Mouse (Mus musculus): Measurements from ENCODE around the gene Arhgap24.
"Not testable (repeated sequence)": the region's sequence is repeated elsewhere in the genome, so short reads cannot be mapped to it uniquely, and the experiment has no call there.

Arhgap24 gene

DNA sequence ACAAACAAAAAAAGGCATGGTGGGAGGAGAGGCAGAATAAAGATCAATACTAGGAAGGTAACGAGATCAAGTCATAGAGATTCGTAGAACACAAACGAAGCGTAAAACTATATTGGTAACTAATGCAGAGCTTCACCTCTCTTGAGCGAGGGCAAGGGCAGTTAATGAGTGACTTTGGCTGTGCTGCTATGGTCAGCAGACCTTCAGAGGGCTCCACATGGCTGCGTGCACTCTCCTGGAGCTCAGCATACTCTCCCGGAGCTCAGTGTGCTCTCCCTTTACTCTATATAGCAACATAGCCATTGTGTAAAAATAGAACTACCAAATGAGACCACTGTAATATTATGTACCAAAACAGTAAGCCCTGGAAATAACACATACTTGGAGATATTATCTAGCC lies 336.4 kb downstream of the Arhgap24 start:
- DNase-seq, result no peak

DNA sequence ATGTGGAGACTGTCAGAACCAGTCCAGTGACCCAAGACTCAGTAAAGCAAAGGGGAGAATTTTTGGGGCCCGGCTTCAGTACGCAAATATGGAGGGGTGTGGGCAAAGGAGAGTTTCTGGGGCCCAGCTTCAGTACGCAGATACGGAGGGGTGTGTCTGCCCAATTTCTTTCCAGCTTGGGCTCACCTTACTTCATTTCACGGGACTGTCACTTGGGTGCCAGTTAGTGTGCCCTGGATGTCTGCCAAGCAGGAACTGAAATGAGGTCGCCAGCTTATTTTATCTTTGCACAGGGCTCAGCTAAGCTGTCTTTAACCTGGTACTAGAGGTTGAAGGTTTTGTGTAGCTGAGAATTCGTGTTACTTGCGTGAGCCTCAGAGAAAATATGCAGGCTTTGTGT lies 344.3 kb downstream of the Arhgap24 start:
- no peak for DNase-seq

- no peak for DNase-seq
These were observed 357.9 kb downstream of the Arhgap24 start for GRCm38 (mm10) chr5:102839071-102839470.

- no peak for DNase-seq
These were observed 362.9 kb downstream of the Arhgap24 start for GRCm38 (mm10) chr5:102843934-102844709.

GRCm38 (mm10) chr5:102844731-102845598 lies 363.8 kb downstream of the Arhgap24 start:
- peak; percentile 71 for DNase-seq

GRCm38 (mm10) chr5:102845800-102846199 lies 364.6 kb downstream of the Arhgap24 start:
- no peak for DNase-seq

- DNase-seq, result no peak
These were observed 366.7 kb downstream of the Arhgap24 start for GRCm38 (mm10) chr5:102847859-102848258.

DNA sequence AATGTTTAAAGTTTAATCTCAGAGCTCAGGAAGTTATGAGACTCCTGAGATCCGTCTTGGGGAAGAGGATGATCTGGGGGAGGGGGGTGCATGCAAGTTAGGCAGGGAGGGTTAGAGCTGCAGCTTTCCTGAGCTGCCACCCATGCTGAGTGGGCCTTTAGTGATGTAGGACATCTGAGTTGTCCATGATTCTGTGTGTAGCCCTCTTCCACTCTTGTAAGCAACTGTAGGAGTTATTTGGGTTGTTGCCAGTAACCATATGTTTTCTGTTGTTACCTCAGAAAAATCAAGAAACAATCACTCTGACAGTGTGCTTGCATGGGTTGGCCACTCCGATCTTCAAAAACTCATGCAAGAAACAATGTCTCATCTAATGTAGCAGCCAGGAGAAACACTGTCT lies 370.6 kb downstream of the Arhgap24 start:
- no peak for DNase-seq

DNA sequence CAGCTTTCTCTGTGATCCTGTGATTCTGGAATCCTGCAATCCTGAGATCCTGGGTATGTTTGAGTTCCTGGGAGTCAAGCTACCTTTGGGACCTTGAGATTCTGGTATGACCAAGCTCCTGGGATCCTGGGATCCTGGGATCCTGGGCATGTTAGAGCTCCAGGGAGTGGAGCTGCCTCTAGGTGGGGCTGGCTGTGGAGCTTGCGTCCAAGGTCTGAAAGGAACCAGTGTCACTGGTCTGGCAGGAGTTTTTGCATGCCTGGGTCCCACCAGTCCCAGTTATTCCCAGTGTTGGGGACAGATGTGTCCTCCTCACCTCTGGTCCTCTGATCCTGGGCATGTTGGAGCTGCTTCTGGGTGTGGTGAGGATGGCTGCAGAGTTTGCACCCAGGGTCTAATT lies 372.6 kb downstream of the Arhgap24 start:
- no peak for DNase-seq

DNA sequence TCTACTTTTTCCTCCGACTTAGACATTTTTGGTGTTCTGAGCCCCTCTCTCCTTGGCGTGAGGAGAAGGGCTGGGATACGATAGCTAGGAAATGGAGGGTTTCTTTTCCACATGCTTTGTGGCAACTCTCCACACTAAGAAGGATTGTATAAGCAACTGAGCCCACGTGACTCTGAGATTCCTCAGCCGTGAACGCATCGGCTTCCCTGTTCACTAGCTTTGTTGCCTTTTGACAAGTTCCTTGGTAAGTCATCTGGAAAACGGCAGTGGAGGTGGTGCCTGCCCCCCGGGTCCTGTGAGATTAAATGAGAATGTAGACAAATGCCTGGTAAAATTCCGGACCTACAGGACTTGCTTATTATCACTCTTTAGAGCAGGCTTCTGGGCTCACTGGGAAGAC lies 374.6 kb downstream of the Arhgap24 start:
- DNase-seq, result no peak

DNA sequence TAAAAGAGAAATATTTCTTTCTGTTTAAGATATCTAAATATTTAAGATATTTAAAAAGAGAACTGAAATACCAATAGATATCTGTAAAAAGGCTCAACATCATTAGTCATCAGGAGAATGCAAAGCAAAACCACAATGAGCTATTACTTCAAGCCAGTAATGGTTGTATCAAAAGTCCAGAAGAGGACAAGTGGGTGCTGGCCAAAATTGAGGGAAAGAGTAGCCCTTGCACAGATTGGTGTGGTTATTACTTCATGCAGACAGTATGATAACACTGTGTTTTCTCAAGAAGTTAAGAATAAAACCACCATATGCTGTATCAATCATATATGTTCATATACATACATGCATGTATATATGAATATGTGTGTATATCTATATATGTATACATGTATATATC lies 376.9 kb downstream of the Arhgap24 start:
- DNase-seq, result no peak

DNA sequence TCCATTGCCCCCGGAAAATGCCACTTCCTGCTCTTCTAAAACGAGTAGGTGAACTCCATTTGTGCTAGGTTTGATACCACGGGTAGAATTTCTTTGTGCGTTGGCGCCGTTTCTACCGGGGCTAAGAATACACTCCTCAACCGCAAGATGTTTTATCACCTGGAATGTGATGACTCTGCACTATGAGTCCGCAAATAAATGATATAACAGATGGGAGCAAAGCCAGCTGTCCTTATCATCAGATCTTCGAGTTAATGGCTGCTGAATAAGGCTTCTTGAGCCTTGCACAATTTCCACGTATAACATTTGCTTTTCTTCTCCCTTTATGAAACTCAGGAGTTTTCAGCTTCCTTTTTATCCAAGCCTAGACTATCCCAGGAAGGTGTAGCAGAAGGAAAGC lies 378.6 kb downstream of the Arhgap24 start:
- no peak for DNase-seq

GRCm38 (mm10) chr5:102868196-102868595 lies 387.0 kb downstream of the Arhgap24 start:
- DNase-seq, result no peak

DNA sequence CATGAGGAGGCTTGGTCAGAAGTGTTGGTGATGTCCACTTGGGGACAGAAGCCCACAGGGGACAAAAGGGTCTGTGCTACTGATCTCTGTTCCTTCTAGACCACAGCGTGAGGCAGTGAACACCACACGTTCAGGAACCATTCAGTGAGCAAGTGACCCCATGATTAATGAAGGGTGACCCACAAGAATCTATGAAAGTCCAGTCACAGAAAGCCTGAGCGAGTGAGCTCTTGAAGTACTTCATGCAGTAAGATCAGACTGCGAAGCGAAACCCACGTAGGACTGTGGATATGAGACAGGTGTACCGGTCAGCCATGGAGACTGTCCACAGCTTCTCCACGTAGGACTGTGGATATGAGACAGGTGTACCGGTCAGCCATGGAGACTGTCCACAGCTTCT lies 391.8 kb downstream of the Arhgap24 start:
- DNase-seq, result not testable (repeated sequence)

DNA sequence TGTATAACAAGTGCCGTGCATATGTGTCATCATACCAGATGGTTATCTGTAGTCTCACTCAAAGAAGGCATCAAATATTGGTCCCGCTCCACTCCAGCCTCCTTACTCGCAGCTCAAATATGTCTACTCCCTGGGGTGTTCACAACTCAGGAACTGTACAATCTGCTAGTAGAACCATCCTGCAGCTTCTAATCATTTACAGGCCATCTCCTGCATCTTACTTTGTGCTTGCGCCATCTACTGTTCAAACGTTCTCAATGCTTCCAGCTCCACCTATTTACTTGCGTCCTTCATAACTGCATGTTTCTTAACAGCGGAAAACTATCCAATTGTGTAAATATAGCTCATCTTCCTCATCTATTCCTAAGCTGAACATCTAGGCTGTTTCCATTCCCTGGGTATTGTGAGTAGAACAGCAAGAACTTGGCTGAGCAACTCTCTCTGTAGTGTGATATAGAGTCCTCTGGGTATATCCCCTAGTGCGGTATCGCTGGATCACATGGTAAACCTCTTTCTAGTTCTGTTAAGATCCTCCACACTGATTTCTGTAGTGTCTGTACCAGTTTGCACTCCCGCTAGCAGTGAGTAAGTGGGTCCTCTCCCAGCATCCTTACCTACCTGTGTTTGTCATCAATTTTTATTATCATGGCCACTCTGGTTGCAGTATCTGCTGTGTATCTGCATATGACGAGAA lies 393.6 kb downstream of the Arhgap24 start:
- peak; percentile 33 for DNase-seq

GRCm38 (mm10) chr5:102875628-102876027 lies 394.4 kb downstream of the Arhgap24 start:
- no peak for DNase-seq

- no peak for DNase-seq
These were observed 407.4 kb downstream of the Arhgap24 start for GRCm38 (mm10) chr5:102888482-102889162.

- DNase-seq, result no peak
These were observed 407.9 kb downstream of the Arhgap24 start for GRCm38 (mm10) chr5:102889163-102889488.

GRCm38 (mm10) chr5:102892226-102892625 lies 411.0 kb downstream of the Arhgap24 start:
- DNase-seq, result no peak

GRCm38 (mm10) chr5:102898301-102898700 lies 417.1 kb downstream of the Arhgap24 start:
- no peak for DNase-seq

GRCm38 (mm10) chr5:102899680-102900215 lies 418.6 kb downstream of the Arhgap24 start:
- no peak for DNase-seq

DNA sequence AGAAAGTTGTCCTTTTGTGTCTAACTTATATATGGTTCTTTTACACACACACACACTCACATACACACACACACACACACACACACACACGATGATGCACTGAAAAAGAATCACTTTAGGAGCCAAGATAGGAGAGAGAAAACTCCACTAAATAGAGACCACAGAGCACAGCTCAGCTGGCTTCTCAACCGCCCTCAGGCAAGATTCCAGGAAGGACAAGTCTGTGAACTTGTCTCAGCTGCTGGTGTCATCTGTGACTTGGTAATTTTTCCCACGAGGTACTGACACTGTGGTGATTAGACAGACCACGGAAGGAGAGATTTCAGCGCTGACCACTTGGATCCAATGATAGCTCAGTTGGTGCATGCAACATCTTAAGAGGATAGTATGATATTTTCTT lies 420.0 kb downstream of the Arhgap24 start:
- no peak for DNase-seq

DNA sequence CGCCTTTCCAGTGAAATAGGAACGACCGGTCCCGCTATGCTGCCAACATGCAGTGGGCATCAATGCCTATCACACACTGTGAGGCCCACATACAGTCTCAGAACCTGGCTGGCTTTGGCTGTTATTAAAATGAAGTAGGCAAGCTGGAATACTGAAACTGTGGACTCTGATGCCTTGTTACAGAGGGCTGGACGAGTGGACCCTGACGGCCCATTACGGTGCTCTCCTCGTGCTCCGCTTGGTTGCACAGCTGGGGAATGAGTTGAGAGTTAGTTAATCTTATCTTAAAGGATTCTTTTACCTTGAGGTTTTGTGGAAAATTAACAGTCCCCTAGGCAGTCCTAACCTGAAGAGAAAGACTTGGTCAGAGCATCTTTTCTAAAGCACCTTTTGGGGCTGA lies 422.3 kb downstream of the Arhgap24 start:
- no peak for DNase-seq
